Mouse (Mus musculus): ENCODE results near the gene 4833420G17Rik. TPM values are rescaled to one million over a fixed set of nuclear protein-coding genes. Genes with fewer than 3 reads are reported as not detected.

The 4833420G17Rik gene
- polyA plus RNA-seq (2015; fragmentation: Nextera tagmentation; extraction: Ambion mirVana): 29.8 and 36.2 TPM in 2 replicates

GRCm38 (mm10) chr13:119462596-119463560 is at the start of gene 4833420G17Rik:
4833420G17Rik (plus strand) TSS chr13:119462768.

GRCm38 (mm10) chr13:119487880-119488580 is 25.5 kb downstream of the 4833420G17Rik start, which contains the start of the genes Tmem267 and 3110070M22Rik:
Tmem267 (plus strand) TSS chr13:119488039.
3110070M22Rik (minus strand) TSS chr13:119488383.

Other genes with a start within 250 kb of the 4833420G17Rik start
- 27.3 and 31.4 TPM in 2 replicates for gene Paip1, start 34.2 kb upstream of the 4833420G17Rik start, polyA plus RNA-seq (2015; fragmentation: Nextera tagmentation; extraction: Ambion mirVana)
- gene Tmem267, start 25.3 kb downstream of the 4833420G17Rik start, polyA plus RNA-seq (2015; fragmentation: Nextera tagmentation; extraction: Ambion mirVana): 0.49 and 0.70 TPM in 2 replicates
- 0.19 and 0.59 TPM in 2 replicates for gene 3110070M22Rik, start 25.6 kb downstream of the 4833420G17Rik start, polyA plus RNA-seq (2015; fragmentation: Nextera tagmentation; extraction: Ambion mirVana)
- gene Ccl28, start 161.1 kb downstream of the 4833420G17Rik start, polyA plus RNA-seq (2015; fragmentation: Nextera tagmentation; extraction: Ambion mirVana): 0.06 TPM in 1 of 2 replicates, not detected in the other
- gene Hmgcs1, start 227.6 kb downstream of the 4833420G17Rik start, polyA plus RNA-seq (2015; fragmentation: Nextera tagmentation; extraction: Ambion mirVana): 12.6 and 15.1 TPM in 2 replicates